Mouse (Mus musculus): Measurements from ENCODE around the gene Serhl. TPM values are rescaled to one million over a fixed set of nuclear protein-coding genes. Genes with fewer than 3 reads are reported as not detected.

Serhl gene
- polyA plus RNA-seq, 1 experiment from 2014 or later = 16.0 TPM

GRCm38 (mm10) chr15:83150694-83151093 is 61.4 kb downstream of the Serhl start:
- Histone ChIP-seq H3K4me2 (no peak overlapping the region), H3K4me1 (replicated peaks) (peaks cover 40% of the 10 kb centered on the region), H3K27me3 (no peaks in the 10 kb centered on the region), H3K9ac (peak overlapping the region; percentile 33; the same call in 1 of the 2 replicates), H3K4me3 (replicated peaks) (no peak overlapping the region), H3K9me3 (replicated peaks) (no peaks in the 10 kb centered on the region), H3K27ac (replicated peaks) (peak overlapping the region; percentile 74), H3K36me3 (replicated peaks) (peaks cover 49% of the 10 kb centered on the region)
- WGBS (ENCODE audit: insufficient replicate concordance) = 87% methylated on average over 4 of the region's 4 CpGs
- no peak for ATAC-seq (ENCODE audit: insufficient read depth)

- Histone ChIP-seq H3K4me3 (replicated peaks) (no peak overlapping the region), H3K27ac (replicated peaks) (no peak overlapping the region), H3K9me3 (replicated peaks) (no peaks in the 10 kb centered on the region), H3K36me3 (replicated peaks) (peaks cover 68% of the 10 kb centered on the region), H3K4me2 (no peak overlapping the region), H3K4me1 (replicated peaks) (peaks cover 27% of the 10 kb centered on the region), H3K9ac (no peak overlapping the region), H3K27me3 (no peaks in the 10 kb centered on the region)
- WGBS (ENCODE audit: insufficient replicate concordance) = 91% methylated on average over 7 of the region's 7 CpGs
- ATAC-seq (ENCODE audit: insufficient read depth) = no peak
These were observed 65.0 kb downstream of the Serhl start for GRCm38 (mm10) chr15:83154309-83154708.

GRCm38 (mm10) chr15:83155672-83156419 is 66.5 kb downstream of the Serhl start:
- Histone ChIP-seq H3K4me3 (replicated peaks) (no peak overlapping the region), H3K27me3 (no peaks in the 10 kb centered on the region), H3K27ac (replicated peaks) (no peak overlapping the region), H3K4me1 (replicated peaks) (peaks cover 17% of the 10 kb centered on the region), H3K9me3 (replicated peaks) (no peaks in the 10 kb centered on the region), H3K9ac (no peak overlapping the region), H3K4me2 (no peak overlapping the region), H3K36me3 (replicated peaks) (peaks cover 83% of the 10 kb centered on the region)
- WGBS (ENCODE audit: insufficient replicate concordance) = 54% methylated on average over 6 of the region's 6 CpGs
- no peak for ATAC-seq (ENCODE audit: insufficient read depth)

GRCm38 (mm10) chr15:83156929-83157666 is 67.8 kb downstream of the Serhl start:
- H3K4me1 ChIP-seq (replicated peaks) = peaks cover 22% of the 10 kb centered on the region
- WGBS (ENCODE audit: insufficient replicate concordance) = 81% methylated on average over 11 of the region's 11 CpGs
- no peak overlapping the region for H3K9ac ChIP-seq
- no peak overlapping the region for H3K27ac ChIP-seq (replicated peaks)
- no peaks in the 10 kb centered on the region for H3K27me3 ChIP-seq
- no peak overlapping the region for H3K4me2 ChIP-seq
- no peak for ATAC-seq (ENCODE audit: insufficient read depth)
- no peak overlapping the region for H3K4me3 ChIP-seq (replicated peaks)
- H3K36me3 ChIP-seq (replicated peaks) = peaks cover 96% of the 10 kb centered on the region
- H3K9me3 ChIP-seq (replicated peaks) = no peaks in the 10 kb centered on the region

GRCm38 (mm10) chr15:83157667-83158064 is 68.4 kb downstream of the Serhl start:
- H3K27me3 ChIP-seq = no peaks in the 10 kb centered on the region
- no peak overlapping the region for H3K9ac ChIP-seq
- H3K4me1 ChIP-seq (replicated peaks) = peaks cover 28% of the 10 kb centered on the region
- WGBS (ENCODE audit: insufficient replicate concordance) = 93% methylated on average over 6 of the region's 6 CpGs
- peaks cover 100% of the 10 kb centered on the region for H3K36me3 ChIP-seq (replicated peaks)
- H3K4me2 ChIP-seq = no peak overlapping the region
- H3K27ac ChIP-seq (replicated peaks) = no peak overlapping the region
- H3K9me3 ChIP-seq (replicated peaks) = no peaks in the 10 kb centered on the region
- no peak overlapping the region for H3K4me3 ChIP-seq (replicated peaks)
- no peak for ATAC-seq (ENCODE audit: insufficient read depth)

- Histone ChIP-seq H3K9me3 (replicated peaks) (no peaks in the 10 kb centered on the region), H3K4me3 (replicated peaks) (no peak overlapping the region), H3K4me1 (replicated peaks) (peaks cover 37% of the 10 kb centered on the region), H3K36me3 (replicated peaks) (peaks cover 99% of the 10 kb centered on the region), H3K27me3 (no peaks in the 10 kb centered on the region), H3K27ac (replicated peaks) (peak overlapping the region; percentile 33), H3K4me2 (no peak overlapping the region), H3K9ac (no peak overlapping the region)
- ATAC-seq (ENCODE audit: insufficient read depth) = no peak
- 71% methylated on average over 7 of the region's 7 CpGs for WGBS (ENCODE audit: insufficient replicate concordance)
These were observed 69.4 kb downstream of the Serhl start for GRCm38 (mm10) chr15:83158587-83159160.

- Histone ChIP-seq H3K9me3 (replicated peaks) (no peaks in the 10 kb centered on the region), H3K36me3 (replicated peaks) (peaks cover 93% of the 10 kb centered on the region), H3K9ac (no peak overlapping the region), H3K4me3 (replicated peaks) (no peak overlapping the region), H3K4me2 (no peak overlapping the region), H3K27ac (replicated peaks) (peak overlapping the region; percentile 19; the same call in 1 of the 2 replicates), H3K4me1 (replicated peaks) (peaks cover 43% of the 10 kb centered on the region), H3K27me3 (no peaks in the 10 kb centered on the region)
- 92% methylated on average over 9 of the region's 9 CpGs for WGBS (ENCODE audit: insufficient replicate concordance)
- no peak for ATAC-seq (ENCODE audit: insufficient read depth)
These were observed 70.5 kb downstream of the Serhl start for GRCm38 (mm10) chr15:83159823-83160222.

- Histone ChIP-seq H3K9ac (no peak overlapping the region), H3K36me3 (replicated peaks) (peaks cover 92% of the 10 kb centered on the region), H3K4me2 (no peak overlapping the region), H3K27me3 (no peaks in the 10 kb centered on the region), H3K9me3 (replicated peaks) (no peaks in the 10 kb centered on the region), H3K4me3 (replicated peaks) (no peak overlapping the region), H3K4me1 (replicated peaks) (peaks cover 50% of the 10 kb centered on the region), H3K27ac (replicated peaks) (no peak overlapping the region)
- WGBS (ENCODE audit: insufficient replicate concordance) = 82% methylated on average over 4 of the region's 4 CpGs
- no peak for ATAC-seq (ENCODE audit: insufficient read depth)
These were observed 71.3 kb downstream of the Serhl start for GRCm38 (mm10) chr15:83160561-83160960.

GRCm38 (mm10) chr15:83161062-83161748 is 71.9 kb downstream of the Serhl start:
- WGBS (ENCODE audit: insufficient replicate concordance) = 79% methylated on average over 10 of the region's 10 CpGs
- H3K27me3 ChIP-seq = no peaks in the 10 kb centered on the region
- no peaks in the 10 kb centered on the region for H3K9me3 ChIP-seq (replicated peaks)
- H3K4me2 ChIP-seq = no peak overlapping the region
- H3K27ac ChIP-seq (replicated peaks) = no peak overlapping the region
- H3K36me3 ChIP-seq (replicated peaks) = peaks cover 92% of the 10 kb centered on the region
- H3K9ac ChIP-seq = no peak overlapping the region
- no peak overlapping the region for H3K4me3 ChIP-seq (replicated peaks)
- no peak for ATAC-seq (ENCODE audit: insufficient read depth)
- H3K4me1 ChIP-seq (replicated peaks) = peaks cover 54% of the 10 kb centered on the region

- Histone ChIP-seq H3K4me3 (replicated peaks) (no peak overlapping the region), H3K27me3 (no peaks in the 10 kb centered on the region), H3K9me3 (replicated peaks) (no peaks in the 10 kb centered on the region), H3K27ac (replicated peaks) (no peak overlapping the region), H3K4me2 (no peak overlapping the region), H3K4me1 (replicated peaks) (peaks cover 60% of the 10 kb centered on the region), H3K36me3 (replicated peaks) (peaks cover 92% of the 10 kb centered on the region), H3K9ac (no peak overlapping the region)
- no peak for ATAC-seq (ENCODE audit: insufficient read depth)
- WGBS (ENCODE audit: insufficient replicate concordance) = 89% methylated on average over 4 of the region's 4 CpGs
These were observed 72.7 kb downstream of the Serhl start for GRCm38 (mm10) chr15:83162001-83162400.
